Mouse (Mus musculus) embryonic facial prominence, embryonic 13.5 days (tissue): ENCODE measurements at regions not wholly inside any gene's neighbourhood (a gene's known extent, or its start where the extent isn't known, plus 50 kb on each side); places are given as distances from the start of the nearest gene placed in this dataset.

Source experiments
- ATAC-seq: fragments of 200-750 bp; cut with Nextera tagmentation; 2 replicates; pipeline ENCODE4 v1.8.0; 2017; ENCODE audit warnings: low read depth; ENCODE audit not compliant: insufficient number of reproducible peaks, insufficient read depth, low FRiP score, low TSS enrichment
- H3K27ac ChIP-seq: fragments of 300-500 bp; sonication (generic); 2 replicates; pipeline ENCODE4 v1.5.1; 2015; ENCODE audit warnings: moderate library complexity, mild to moderate bottlenecking, inconsistent platforms
- H3K27me3 ChIP-seq: fragments of 300-500 bp; sonication (generic); 2 replicates; pipeline ENCODE4 v1.6.1; 2015; ENCODE audit warnings: mild to moderate bottlenecking, inconsistent platforms
- H3K36me3 ChIP-seq: fragments of 300-500 bp; sonication (generic); 2 replicates; pipeline ENCODE4 v1.6.1; 2015; ENCODE audit warnings: mild to moderate bottlenecking, inconsistent platforms
- H3K4me1 ChIP-seq: fragments of 300-500 bp; sonication (generic); 2 replicates; pipeline ENCODE4 v1.6.1; 2015; ENCODE audit warnings: inconsistent platforms
- H3K4me2 ChIP-seq: fragments of 300-500 bp; sonication (generic); 2 replicates; pipeline ENCODE4 v1.6.1; 2015; ENCODE audit warnings: moderate library complexity, mild to moderate bottlenecking, inconsistent platforms
- H3K4me3 ChIP-seq: fragments of 300-500 bp; sonication (generic); 2 replicates; pipeline ENCODE4 v1.5.1; 2015; ENCODE audit warnings: mild to moderate bottlenecking, inconsistent platforms
- H3K9ac ChIP-seq: fragments of 300-500 bp; sonication (generic); 2 replicates; pipeline ENCODE4 v1.6.1; 2015; ENCODE audit warnings: mild to moderate bottlenecking, inconsistent platforms
- H3K9me3 ChIP-seq: fragments of 300-500 bp; sonication (generic); 2 replicates; pipeline ENCODE4 v1.6.1; 2016; ENCODE audit warnings: inconsistent platforms
- WGBS: fragments of 180-500 bp; shearing (Covaris S2); methylation state at CpG from one replicate; pipeline ENCODE4 v1.1.7; 2015; ENCODE audit warnings: mixed read lengths; 5-methylcytosine and 5-hydroxymethylcytosine counted together

GRCm38 (mm10) chr1:72108678-72109077 is 103.4 kb downstream of the Mreg start:
- Histone ChIP-seq H3K4me1 (peaks cover 13% of the 10 kb centered on the region), H3K4me3 (no peak overlapping the region), H3K27ac (no peak overlapping the region), H3K27me3 (no peaks in the 10 kb centered on the region), H3K4me2 (no peak overlapping the region), H3K9ac (no peak overlapping the region), H3K9me3 (no peaks in the 10 kb centered on the region), H3K36me3 (no peaks in the 10 kb centered on the region)
- no peak for ATAC-seq
- WGBS = 39% methylated on average over 8 of the region's 8 CpGs

- ATAC-seq = no peak
- Histone ChIP-seq H3K9ac (no peak overlapping the region), H3K4me1 (peaks cover 13% of the 10 kb centered on the region), H3K36me3 (no peaks in the 10 kb centered on the region), H3K9me3 (no peaks in the 10 kb centered on the region), H3K4me3 (no peak overlapping the region), H3K4me2 (no peak overlapping the region), H3K27ac (no peak overlapping the region), H3K27me3 (no peaks in the 10 kb centered on the region)
- 87% methylated on average over 7 of the region's 7 CpGs for WGBS
Observed at GRCm38 (mm10) chr1:72107125-72107524, 105.0 kb downstream of the Mreg start.

- WGBS = 89% methylated on average over 4 of the region's 4 CpGs
- Histone ChIP-seq H3K36me3 (no peaks in the 10 kb centered on the region), H3K9ac (no peak overlapping the region), H3K9me3 (no peaks in the 10 kb centered on the region), H3K4me3 (no peak overlapping the region), H3K4me1 (peaks cover 13% of the 10 kb centered on the region), H3K27me3 (no peaks in the 10 kb centered on the region), H3K4me2 (no peak overlapping the region), H3K27ac (no peak overlapping the region)
- ATAC-seq = no peak
Observed at GRCm38 (mm10) chr1:72106655-72107054, 105.5 kb downstream of the Mreg start.

GRCm38 (mm10) chr1:72105435-72106057 is 106.6 kb downstream of the Mreg start:
- Histone ChIP-seq H3K4me1 (peaks cover 13% of the 10 kb centered on the region), H3K9me3 (no peaks in the 10 kb centered on the region), H3K27me3 (no peaks in the 10 kb centered on the region), H3K4me3 (no peak overlapping the region), H3K27ac (no peak overlapping the region), H3K36me3 (no peaks in the 10 kb centered on the region), H3K4me2 (no peak overlapping the region), H3K9ac (no peak overlapping the region)
- no peak for ATAC-seq
- 79% methylated on average over 5 of the region's 5 CpGs for WGBS

GRCm38 (mm10) chr1:72103962-72104361 is 108.1 kb downstream of the Mreg start:
- no peaks in the 10 kb centered on the region for H3K36me3 ChIP-seq
- no peak overlapping the region for H3K4me2 ChIP-seq
- no peaks in the 10 kb centered on the region for H3K27me3 ChIP-seq
- H3K27ac ChIP-seq = no peak overlapping the region
- WGBS = 72% methylated on average over 6 of the region's 6 CpGs
- H3K9ac ChIP-seq = no peak overlapping the region
- peaks cover 10% of the 10 kb centered on the region for H3K4me1 ChIP-seq
- no peak overlapping the region for H3K4me3 ChIP-seq
- H3K9me3 ChIP-seq = no peaks in the 10 kb centered on the region
- no peak for ATAC-seq

GRCm38 (mm10) chr1:72103387-72103786 is 108.7 kb downstream of the Mreg start:
- Histone ChIP-seq H3K4me2 (no peak overlapping the region), H3K9ac (no peak overlapping the region), H3K4me1 (peaks cover 5% of the 10 kb centered on the region), H3K27ac (no peak overlapping the region; the same call in 1 of the 2 replicates), H3K9me3 (no peaks in the 10 kb centered on the region), H3K4me3 (no peak overlapping the region), H3K27me3 (no peaks in the 10 kb centered on the region), H3K36me3 (no peaks in the 10 kb centered on the region)
- 81% methylated on average over 6 of the region's 6 CpGs for WGBS
- ATAC-seq = 0 out of 2 replicates have a peak, but pooled peaks have one; percentile 26

GRCm38 (mm10) chr1:72099447-72099846 is 112.7 kb downstream of the Mreg start:
- Histone ChIP-seq H3K9ac (no peak overlapping the region), H3K9me3 (no peaks in the 10 kb centered on the region), H3K27ac (no peak overlapping the region), H3K36me3 (no peaks in the 10 kb centered on the region), H3K27me3 (no peaks in the 10 kb centered on the region), H3K4me1 (no peaks in the 10 kb centered on the region), H3K4me2 (no peak overlapping the region), H3K4me3 (no peak overlapping the region)
- no peak for ATAC-seq
- 85% methylated on average over 5 of the region's 5 CpGs for WGBS

GRCm38 (mm10) chr1:72091344-72091743 is 120.8 kb downstream of the Mreg start:
- 72% methylated on average over 2 of the region's 2 CpGs for WGBS
- Histone ChIP-seq H3K4me3 (no peak overlapping the region), H3K27me3 (no peaks in the 10 kb centered on the region), H3K9ac (no peak overlapping the region), H3K9me3 (no peaks in the 10 kb centered on the region), H3K4me1 (no peaks in the 10 kb centered on the region), H3K27ac (no peak overlapping the region), H3K4me2 (no peak overlapping the region), H3K36me3 (no peaks in the 10 kb centered on the region)
- ATAC-seq = no peak

- Histone ChIP-seq H3K9me3 (no peaks in the 10 kb centered on the region), H3K27me3 (no peaks in the 10 kb centered on the region), H3K4me3 (no peak overlapping the region), H3K4me1 (peaks cover 5% of the 10 kb centered on the region; the same call in 1 of the 2 replicates), H3K36me3 (no peaks in the 10 kb centered on the region), H3K27ac (no peak overlapping the region), H3K9ac (no peak overlapping the region), H3K4me2 (no peak overlapping the region)
- 50% methylated on average over 6 of the region's 6 CpGs for WGBS
- no peak for ATAC-seq
Observed at GRCm38 (mm10) chr1:72085661-72086060, 126.4 kb downstream of the Mreg start.

GRCm38 (mm10) chr1:72084219-72084618 is 127.9 kb downstream of the Mreg start:
- Histone ChIP-seq H3K27ac (no peak overlapping the region), H3K9me3 (no peaks in the 10 kb centered on the region), H3K4me3 (no peak overlapping the region), H3K36me3 (no peaks in the 10 kb centered on the region), H3K9ac (no peak overlapping the region), H3K4me2 (no peak overlapping the region), H3K4me1 (peaks cover 5% of the 10 kb centered on the region; the same call in 1 of the 2 replicates), H3K27me3 (no peaks in the 10 kb centered on the region)
- ATAC-seq = no peak
- 68% methylated on average over 3 of the region's 3 CpGs for WGBS

- Histone ChIP-seq H3K9me3 (no peaks in the 10 kb centered on the region), H3K4me2 (no peak overlapping the region)
Observed at GRCm38 (mm10) chr1:72082366-72082765, 129.7 kb downstream of the Mreg start.

GRCm38 (mm10) chr1:72081811-72082210 is 130.3 kb downstream of the Mreg start:
- H3K4me3 ChIP-seq = no peak overlapping the region
- no peaks in the 10 kb centered on the region for H3K27me3 ChIP-seq
- H3K4me1 ChIP-seq = peaks cover 5% of the 10 kb centered on the region; the same call in 1 of the 2 replicates
- H3K27ac ChIP-seq = no peak overlapping the region
- H3K4me2 ChIP-seq = no peak overlapping the region
- no peaks in the 10 kb centered on the region for H3K9me3 ChIP-seq
- no peak for ATAC-seq
- WGBS = 75% methylated on average over 5 of the region's 5 CpGs
- no peaks in the 10 kb centered on the region for H3K36me3 ChIP-seq
- H3K9ac ChIP-seq = no peak overlapping the region

More at GRCm38 (mm10) chr1:72082366-72082765, 129.7 kb downstream of the Mreg start:
- ATAC-seq = no peak
- no peak overlapping the region for H3K9ac ChIP-seq
- H3K4me3 ChIP-seq = no peak overlapping the region
- H3K36me3 ChIP-seq = no peaks in the 10 kb centered on the region
- peaks cover 5% of the 10 kb centered on the region; the same call in 1 of the 2 replicates for H3K4me1 ChIP-seq
- no peaks in the 10 kb centered on the region for H3K27me3 ChIP-seq
- 79% methylated on average over 4 of the region's 4 CpGs for WGBS
- H3K27ac ChIP-seq = no peak overlapping the region
